Mouse (Mus musculus) c-Kit-positive CD71-positive TER-119-negative erythroid progenitor cells, embryonic 14.5 days (primary cell): Measurements from ENCODE around the gene Snrnp48.

ENCODE experiments used
- DNase-seq: peaks from one replicate; pipeline ENCODE4 v3.0.0-alpha.2; 2013; ENCODE audit warnings: low read depth

Snrnp48 gene

DNA sequence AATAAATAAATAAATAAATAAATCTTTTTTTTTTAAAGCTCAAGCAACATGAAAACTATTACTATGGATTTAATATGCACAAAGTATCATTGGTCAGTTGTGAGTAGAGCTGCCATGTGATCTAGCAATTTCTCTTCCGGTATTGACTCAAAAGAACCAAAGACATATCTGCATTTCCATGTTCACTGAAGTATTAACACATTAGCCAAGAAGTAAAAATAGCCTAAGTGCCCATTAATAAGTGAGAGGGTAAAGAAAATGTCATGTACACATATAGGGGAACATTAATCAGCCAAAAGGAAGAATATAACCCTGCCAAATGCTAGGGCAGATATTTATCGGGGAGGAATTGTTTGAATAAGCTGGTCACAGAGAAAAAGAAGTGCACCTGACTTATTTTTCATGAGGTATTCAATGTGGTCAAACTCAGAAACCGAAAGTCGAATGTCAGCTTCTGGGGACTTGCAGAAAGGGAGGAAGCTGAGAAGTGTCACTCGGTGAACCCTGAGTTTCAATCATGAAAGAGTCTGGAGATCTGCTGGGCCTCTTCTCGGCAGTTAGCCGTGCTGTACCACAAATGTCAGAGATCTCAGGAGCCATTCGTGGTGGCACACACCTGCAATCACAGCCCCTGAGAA, 64.4 kb downstream of the Snrnp48 start:
- DNase-seq: no peak

DNA sequence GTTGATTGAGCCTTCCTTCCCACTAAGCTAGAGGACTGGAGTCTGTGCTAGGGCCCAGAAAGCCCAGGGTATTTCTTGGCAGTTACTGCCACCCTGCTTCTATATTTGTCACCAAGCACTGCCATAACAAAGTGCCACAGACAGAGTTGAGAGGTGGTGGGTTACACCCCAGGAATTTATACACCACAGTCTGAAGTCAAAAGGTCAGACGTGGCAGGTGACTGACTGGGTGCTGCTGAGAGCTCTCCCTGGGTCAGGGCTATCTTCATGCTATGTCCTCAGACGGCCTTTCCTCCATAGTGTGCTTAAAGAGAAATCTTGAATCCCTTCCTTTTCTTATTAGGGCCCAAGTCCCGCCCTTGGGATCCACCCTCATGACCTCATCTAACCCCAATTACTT, 67.9 kb downstream of the Snrnp48 start:
- DNase-seq: no peak
